In genomic region chr17:71256806-71257536, GRCm38 (mm10) we compare ENCODE assay signal across 10 mouse cellular contexts. TPM values are rescaled to one million over a fixed set of nuclear protein-coding genes. Genes with fewer than 3 reads are reported as not detected.
DNase-seq lines count a peak whose midpoint lies in the region; ATAC-seq and TF ChIP-seq lines count a peak whose summit lies in the region.
"Had no signal": no experiment of that assay in that cellular context is flagged by ENCODE, and none has a peak within 500 bp of the region (broad histone marks: within the 10 kb centered on the region; RNA-seq: fewer than 3 reads in every experiment).

No protein-coding gene starts in this region.

- DNase-seq in lung, postnatal 0 days (ENCODE audit: low spot score) = peak; percentile 30
- no peak for DNase-seq in lung, adult 18-20 months
- DNase-seq in adipocyte (ENCODE audit: low spot score) = peak; percentile 68
- no peak for DNase-seq in liver, embryonic 13.5 days
- DNase-seq in right cerebral cortex, postnatal 14 days = no peak
- no peak for DNase-seq in right cerebral cortex, postnatal 4 days

- H3K9ac ChIP-seq in lung, postnatal 0 days (replicated peaks; ENCODE audit: low read depth) = no peak overlapping the region
- H3K9ac ChIP-seq in liver, embryonic 13.5 days = peak overlapping the region; percentile 44
- no peak overlapping the region for H3K9ac ChIP-seq in kidney, embryonic 14.5 days (ENCODE audit: low read depth, low read length)

- no peak overlapping the region for H3K4me3 ChIP-seq in lung, postnatal 0 days (ENCODE audit: low read depth, low read length)
- H3K4me3 ChIP-seq in liver, embryonic 13.5 days (replicated peaks) = no peak overlapping the region
- H3K4me3 ChIP-seq in kidney, embryonic 14.5 days (ENCODE audit: low read length) = no peak overlapping the region
- H3K4me3 ChIP-seq: layer of hippocampus, adult 2 months; midbrain, embryonic 10.5 days had no signal

- no peak for TF ChIP-seq EP300 in lung, postnatal 0 days (IDR thresholded peaks at IDR 0.05)

- no peak for ATAC-seq in lung, postnatal 0 days
- ATAC-seq in liver, embryonic 13.5 days (ENCODE audit: low read depth) = no peak
- ATAC-seq in kidney, embryonic 14.5 days (ENCODE audit: low FRiP score, low TSS enrichment) = no peak
- ATAC-seq: intestine, embryonic 16.5 days had no signal

- 76% methylated on average over 13 of the region's 13 CpGs for WGBS in lung, postnatal 0 days
- WGBS in liver, embryonic 13.5 days (ENCODE audit: insufficient replicate concordance) = 50% methylated on average over 13 of the region's 13 CpGs
- 85% methylated on average over 13 of the region's 13 CpGs for WGBS in kidney, embryonic 14.5 days

- no peaks in the 10 kb centered on the region for H3K36me3 ChIP-seq in lung, postnatal 0 days (ENCODE audit: insufficient read depth, low read length)
- H3K36me3 ChIP-seq in liver, embryonic 13.5 days = peaks cover 46% of the 10 kb centered on the region
- 0 out of 2 replicates have a peak, but pooled peaks cover 2% of the 10 kb centered on the region for H3K36me3 ChIP-seq in kidney, embryonic 14.5 days (ENCODE audit: control insufficient read depth, insufficient read depth, low read length)

- H3K4me2 ChIP-seq in lung, postnatal 0 days (replicated peaks; ENCODE audit: low read depth, low read length) = no peak overlapping the region
- 0 out of 2 replicates have a peak overlapping the region, but pooled peaks have one; percentile 17 for H3K4me2 ChIP-seq in liver, embryonic 13.5 days
- H3K4me2 ChIP-seq in kidney, embryonic 14.5 days (replicated peaks; ENCODE audit: low read depth, low read length) = no peak overlapping the region

- TF ChIP-seq CTCF in lung, postnatal 0 days (IDR thresholded peaks at IDR 0.05) = no peak

- H3K4me1 ChIP-seq in lung, postnatal 0 days (ENCODE audit: insufficient read depth, low read depth, low read length) = no peaks in the 10 kb centered on the region
- H3K4me1 ChIP-seq in liver, embryonic 13.5 days (replicated peaks) = peaks cover 94% of the 10 kb centered on the region
- peaks cover 13% of the 10 kb centered on the region; the same call in 1 of the 2 replicates for H3K4me1 ChIP-seq in kidney, embryonic 14.5 days (ENCODE audit: control insufficient read depth, insufficient read depth, low read length)
- H3K4me1 ChIP-seq: midbrain, embryonic 10.5 days had no signal

- no peak overlapping the region for H3K27ac ChIP-seq in lung, postnatal 0 days (ENCODE audit: low read length)
- H3K27ac ChIP-seq in liver, embryonic 13.5 days = peak overlapping the region; percentile 90
- H3K27ac ChIP-seq in kidney, embryonic 14.5 days (ENCODE audit: low read depth, low read length) = no peak overlapping the region
- H3K27ac ChIP-seq: layer of hippocampus, adult 2 months; midbrain, embryonic 10.5 days had no signal

- H3K27me3 ChIP-seq in lung, postnatal 0 days (replicated peaks; ENCODE audit: insufficient read depth, low read length) = no peaks in the 10 kb centered on the region
- no peaks in the 10 kb centered on the region for H3K27me3 ChIP-seq in liver, embryonic 13.5 days
- H3K27me3 ChIP-seq in kidney, embryonic 14.5 days (ENCODE audit: control insufficient read depth, insufficient read depth, low read length) = no peaks in the 10 kb centered on the region

- H3K9me3 ChIP-seq in lung, postnatal 0 days (ENCODE audit: low read length) = no peaks in the 10 kb centered on the region
- no peaks in the 10 kb centered on the region for H3K9me3 ChIP-seq in liver, embryonic 13.5 days (replicated peaks)
- H3K9me3 ChIP-seq in kidney, embryonic 14.5 days (ENCODE audit: control insufficient read depth, low read length) = no peaks in the 10 kb centered on the region
- H3K9me3 ChIP-seq: midbrain, embryonic 10.5 days had no signal

RNA-seq across cellular contexts. Expression of gene Emilin2, which starts 54.8 kb away (rescaled TPM):
- 4.3 and 5.0 TPM in 2 replicates for polyA plus RNA-seq in lung, postnatal 0 days (2015; fragmentation: Nextera tagmentation; extraction: Ambion mirVana)
- 23.0 and 24.9 TPM in 2 replicates for polyA plus RNA-seq in liver, embryonic 13.5 days (2015; fragmentation: Nextera tagmentation; extraction: Ambion mirVana)
- 2.0 and 2.7 TPM in 2 replicates for polyA plus RNA-seq in kidney, embryonic 14.5 days (2014; fragmentation: Nextera tagmentation; extraction: Ambion mirVana)

Comparison
In these comparisons a context has a peak if more than half of its experiments do, and no peak if none do; other contexts are left out.
1. DNase-seq: peak in lung, postnatal 0 days (single experiment) and adipocyte (single experiment); none in lung, adult 18-20 months (0 of 2), liver, embryonic 13.5 days (single experiment), right cerebral cortex, postnatal 14 days (single experiment) and right cerebral cortex, postnatal 4 days (single experiment).